Mouse (Mus musculus) E14TG2a.4 (cell line): ENCODE data around the gene Mrpl28.

Experiments used
- CTCF ChIP-seq: conservative IDR thresholded peaks from 2 replicates; pipeline ENCODE4 v1.5.1; 2014; ENCODE audit warnings: low read length
- NANOG ChIP-seq: IDR thresholded peaks from 2 replicates; pipeline ENCODE4 v1.6.1; 2014; ENCODE audit warnings: borderline replicate concordance, low read length, mixed read lengths

DNA sequence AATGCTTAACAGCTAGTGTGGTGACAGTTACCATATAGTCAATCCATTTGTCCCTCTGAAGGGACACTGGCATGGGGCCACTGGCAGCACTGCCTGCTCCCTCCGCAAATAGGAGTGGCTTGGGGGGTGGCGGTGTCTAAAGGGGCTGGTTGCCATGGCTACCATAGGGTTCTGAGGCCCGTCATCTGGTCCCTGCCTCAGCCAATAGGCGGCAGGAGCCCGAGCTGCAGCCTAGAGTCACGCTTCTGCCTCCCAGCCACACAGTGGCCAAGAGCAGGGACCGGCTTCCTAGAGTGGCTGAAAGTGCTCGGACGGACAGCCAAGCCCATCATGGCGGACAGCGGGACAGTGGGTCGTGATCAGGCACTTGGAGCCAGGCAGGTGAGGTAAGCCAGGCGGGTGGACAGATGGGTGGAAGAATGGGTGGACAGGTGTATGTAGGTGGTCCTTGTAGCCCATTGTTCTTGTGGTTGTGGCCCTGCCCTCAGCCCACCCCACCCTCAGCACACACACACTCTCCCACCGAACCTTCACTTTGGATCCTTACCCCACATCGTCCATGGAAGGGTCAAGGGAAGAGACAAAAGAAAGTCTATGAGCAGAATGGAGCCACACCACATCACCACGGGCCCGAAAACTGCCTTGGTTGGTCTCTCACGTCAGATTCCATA is 7.9 kb downstream of the Mrpl28 start:
- TF ChIP-seq CTCF (no peak), NANOG (no peak)
